Mouse (Mus musculus): Measurements from ENCODE around the gene Syngr1. TPM values are rescaled to one million over a fixed set of nuclear protein-coding genes. Genes with fewer than 3 reads are reported as not detected.

Syngr1 gene
- total RNA-seq (2023) = 2.9 and 5.6 TPM in 2 replicates

DNA sequence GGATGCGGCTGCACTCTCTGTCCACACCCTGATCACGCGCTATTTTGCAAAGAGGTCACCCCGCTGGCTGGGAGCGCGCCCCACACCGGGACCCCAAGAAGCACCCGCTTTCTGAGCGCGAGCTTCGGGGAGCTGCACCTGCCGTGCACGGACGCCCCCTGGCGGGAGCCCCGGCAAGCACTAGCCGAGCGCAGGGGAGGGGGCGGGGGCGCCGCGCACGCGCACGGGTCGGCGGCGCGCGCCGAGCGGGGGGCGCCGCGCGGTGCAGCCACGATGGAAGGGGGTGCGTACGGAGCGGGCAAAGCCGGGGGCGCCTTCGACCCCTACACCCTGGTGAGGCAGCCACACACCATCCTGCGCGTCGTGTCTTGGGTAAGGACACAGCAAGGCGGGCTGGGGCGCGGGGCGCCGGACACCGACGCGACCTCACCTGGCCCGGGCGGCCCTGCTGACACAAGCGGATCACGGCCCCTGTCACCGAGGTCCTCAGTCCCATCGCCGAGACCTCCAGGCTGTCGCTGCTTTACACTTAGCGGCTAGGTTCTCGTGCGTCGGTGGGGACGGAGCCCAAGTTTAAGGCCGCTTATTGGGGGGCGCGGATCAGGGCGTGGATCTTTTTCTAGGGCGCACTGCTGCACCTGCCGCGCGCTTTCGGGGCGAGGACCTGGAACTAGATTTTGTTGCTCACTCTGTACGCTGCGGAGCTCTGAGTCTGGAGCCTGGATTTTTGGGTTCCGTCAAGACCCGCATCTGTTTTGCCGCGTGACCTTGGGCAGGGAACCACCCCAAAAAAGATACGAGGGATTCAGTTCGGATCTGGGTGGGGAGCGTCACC is at the start of gene Syngr1, which contains the start of gene Rpl3:
Gene Syngr1 (plus strand): TSS at position 214 of the 835 bp plus-strand sequence.
Gene Rpl3 (minus strand): TSS at position 748 of the 835 bp plus-strand sequence.

GRCm38 (mm10) chr15:80132993-80133586 is 42.0 kb downstream of the Syngr1 start, which contains the start of gene Tab1:
Tab1 (plus strand) TSS chr15:80133127.

Other genes with a start within 250 kb of the Syngr1 start
- gene Apobec3, start 199.7 kb upstream of the Syngr1 start, total RNA-seq (2023) = 41.0 and 57.2 TPM in 2 replicates
- 4.6 and 7.0 TPM in 2 replicates for gene Cbx7, start 120.2 kb upstream of the Syngr1 start, total RNA-seq (2023)
- 0.25 and 0.61 TPM in 2 replicates for gene Pdgfb, start 76.4 kb upstream of the Syngr1 start, total RNA-seq (2023)
- 281 and 303 TPM in 2 replicates for gene Rpl3, start 534 bp downstream of the Syngr1 start, total RNA-seq (2023)
- 15.0 and 15.9 TPM in 2 replicates for gene Tab1, start 41.8 kb downstream of the Syngr1 start, total RNA-seq (2023)
- gene Mgat3, start 82.4 kb downstream of the Syngr1 start, total RNA-seq (2023) = not detected in 2 replicates
- 28.7 and 42.6 TPM in 2 replicates for gene Mief1, start 142.7 kb downstream of the Syngr1 start, total RNA-seq (2023)
- gene AC140267.1, start 144.5 kb downstream of the Syngr1 start, total RNA-seq (2023) = 16.3 TPM in 1 of 2 replicates, not detected in the other
- gene Atf4, start 163.8 kb downstream of the Syngr1 start, total RNA-seq (2023) = 508 and 512 TPM in 2 replicates
- 12.9 and 15.0 TPM in 2 replicates for gene Rps19bp1, start 173.0 kb downstream of the Syngr1 start, total RNA-seq (2023)
- 0.03 and 0.05 TPM in 2 replicates for gene Cacna1i, start 195.9 kb downstream of the Syngr1 start, total RNA-seq (2023)